Mouse (Mus musculus): ENCODE data around the gene Gm10840. TPM values are rescaled to one million over a fixed set of nuclear protein-coding genes. Genes with fewer than 3 reads are reported as not detected.

The Gm10840 gene
- total RNA-seq, 2 experiments from 2014 or later = not detected

GRCm38 (mm10) chr11:106167435-106167834, 6.8 kb downstream of the Gm10840 start:
- no peak for TF ChIP-seq CTCF (conservative IDR thresholded peaks at IDR 0.05)
- no peak for DNase-seq (ENCODE audit: low spot score in 2 of 2)
- no peak overlapping the region for H3K27ac ChIP-seq
- H3K4me3 ChIP-seq = no peak overlapping the region

DNA sequence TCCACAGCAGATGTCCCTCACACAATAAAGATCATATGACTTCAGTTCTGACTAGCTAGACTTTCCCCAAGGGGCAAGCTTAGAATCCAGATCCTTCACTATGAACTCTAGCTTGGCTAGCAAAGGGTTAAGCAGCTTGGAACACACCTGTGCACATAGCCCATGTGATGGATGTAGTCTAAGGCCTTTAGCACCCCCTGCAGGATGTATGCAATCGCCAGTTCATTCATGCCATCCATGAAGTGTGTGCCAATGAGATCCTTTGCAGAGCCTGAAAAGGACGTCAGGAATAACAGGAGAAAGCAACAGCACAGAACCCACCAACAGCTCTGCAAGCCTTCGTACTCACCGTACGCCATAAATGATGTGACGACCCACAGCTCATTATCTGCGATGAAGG, 10.2 kb downstream of the Gm10840 start:
- no peak overlapping the region for H3K27ac ChIP-seq
- DNase-seq (ENCODE audit: low spot score in 2 of 2) = no peak
- no peak overlapping the region for H3K4me3 ChIP-seq
- TF ChIP-seq CTCF (conservative IDR thresholded peaks at IDR 0.05) = peak; percentile 46

GRCm38 (mm10) chr11:106173228-106173627, 12.6 kb downstream of the Gm10840 start:
- H3K4me3 ChIP-seq = no peak overlapping the region
- no peak for DNase-seq (ENCODE audit: low spot score in 2 of 2)
- no peak for TF ChIP-seq CTCF (conservative IDR thresholded peaks at IDR 0.05)

GRCm38 (mm10) chr11:106174372-106174771, 13.7 kb downstream of the Gm10840 start:
- no peak for TF ChIP-seq CTCF (conservative IDR thresholded peaks at IDR 0.05)
- H3K27ac ChIP-seq = no peak overlapping the region
- no peak for DNase-seq (ENCODE audit: low spot score in 2 of 2)
- H3K4me3 ChIP-seq = no peak overlapping the region

More at GRCm38 (mm10) chr11:106173228-106173627, 12.6 kb downstream of the Gm10840 start:
- H3K27ac ChIP-seq = no peak overlapping the region

DNA sequence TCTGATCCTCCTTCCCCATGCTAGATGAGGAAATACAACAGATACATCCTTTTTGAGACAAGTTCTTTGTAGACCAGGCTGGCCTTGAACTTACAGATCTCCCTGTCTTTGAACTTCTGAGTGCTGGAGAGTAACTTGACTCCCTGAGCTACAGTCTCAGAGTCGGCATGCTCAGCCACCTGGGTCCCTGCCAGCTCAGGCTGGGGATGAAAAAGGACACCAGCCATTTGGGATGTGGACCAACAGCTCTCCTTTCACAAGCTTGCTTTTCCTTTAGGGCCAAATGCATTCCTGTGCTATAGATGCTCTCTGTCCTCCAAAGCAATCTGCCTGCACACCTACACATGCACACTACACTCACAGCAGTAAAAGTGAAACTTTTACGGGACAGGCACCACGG, 14.4 kb downstream of the Gm10840 start:
- H3K27ac ChIP-seq = no peak overlapping the region
- no peak for DNase-seq (ENCODE audit: low spot score in 2 of 2)
- TF ChIP-seq CTCF (conservative IDR thresholded peaks at IDR 0.05) = no peak
- H3K4me3 ChIP-seq = no peak overlapping the region

DNA sequence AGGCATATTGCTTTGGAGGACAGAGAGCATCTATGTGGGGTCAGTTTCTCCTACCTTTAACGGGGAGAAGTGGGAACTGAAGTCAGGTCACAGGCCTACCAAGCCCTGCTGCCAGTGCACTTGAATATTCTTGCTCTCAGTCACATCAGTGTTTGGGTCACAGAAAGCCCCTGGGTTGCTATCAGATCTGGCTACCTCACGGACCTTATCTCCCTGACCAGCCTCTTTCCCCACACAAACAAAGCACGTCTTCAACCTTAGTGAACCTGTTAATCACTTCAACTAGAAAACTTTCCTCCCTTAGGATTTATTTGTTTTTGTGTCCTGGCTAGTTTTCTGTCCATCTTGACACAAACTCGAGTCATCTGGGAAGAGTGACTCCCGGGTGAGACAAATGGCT, 15.7 kb downstream of the Gm10840 start:
- H3K4me3 ChIP-seq = no peak overlapping the region
- TF ChIP-seq CTCF (conservative IDR thresholded peaks at IDR 0.05) = no peak
- no peak overlapping the region for H3K27ac ChIP-seq
- DNase-seq (ENCODE audit: low spot score in 2 of 2) = no peak

DNA sequence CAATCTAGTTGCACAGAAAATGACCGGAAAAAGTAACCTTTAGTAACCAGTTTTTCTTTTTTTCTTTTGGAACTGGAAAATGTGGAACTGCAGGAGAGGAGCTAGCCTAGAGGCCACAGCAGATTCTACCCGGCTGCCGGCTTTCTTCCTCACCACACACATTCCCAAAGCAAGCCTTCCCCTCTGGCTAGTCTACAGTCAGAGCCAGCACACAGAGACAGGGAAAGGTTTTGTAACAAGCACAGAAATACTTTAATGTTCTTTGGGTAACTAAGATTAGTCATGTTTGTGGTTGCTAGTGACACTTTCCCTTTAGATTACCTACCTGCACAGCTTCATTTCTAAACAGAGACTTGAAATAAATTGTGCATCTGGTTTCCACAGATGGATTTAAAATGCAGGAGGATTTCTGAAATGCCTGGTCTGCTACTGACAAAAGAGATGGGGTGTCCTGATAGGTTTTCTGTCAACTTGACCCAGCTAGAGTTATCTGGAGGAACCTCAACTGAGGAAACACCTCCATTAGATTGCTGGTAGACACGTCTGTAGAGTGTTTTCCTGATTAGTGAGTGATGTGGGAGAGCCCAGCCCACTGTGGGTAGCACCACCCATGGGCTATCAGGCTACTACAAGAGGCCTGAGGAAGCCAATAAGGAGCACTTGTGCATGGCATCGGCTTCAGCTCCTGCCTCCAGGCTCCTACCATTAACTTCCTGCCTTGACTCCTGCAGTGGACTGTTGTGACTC, 17.6 kb downstream of the Gm10840 start:
- TF ChIP-seq CTCF (conservative IDR thresholded peaks at IDR 0.05) = no peak
- Histone ChIP-seq H3K4me3 (no peak overlapping the region), H3K27ac (peak overlapping the region; percentile 95)
- DNase-seq (ENCODE audit: low spot score in 2 of 2) = no peak

GRCm38 (mm10) chr11:106179711-106180448, 19.2 kb downstream of the Gm10840 start:
- H3K4me3 ChIP-seq = no peak overlapping the region
- peak overlapping the region; percentile 95 for H3K27ac ChIP-seq
- DNase-seq (ENCODE audit: low spot score in 2 of 2) = peak in 1 of 2 experiments; percentile 72
- TF ChIP-seq CTCF (conservative IDR thresholded peaks at IDR 0.05) = no peak

GRCm38 (mm10) chr11:106180449-106180801, 19.8 kb downstream of the Gm10840 start:
- no peak for TF ChIP-seq CTCF (conservative IDR thresholded peaks at IDR 0.05)
- Histone ChIP-seq H3K4me3 (no peak overlapping the region), H3K27ac (peak overlapping the region; percentile 95)
- no peak for DNase-seq (ENCODE audit: low spot score in 2 of 2)

DNA sequence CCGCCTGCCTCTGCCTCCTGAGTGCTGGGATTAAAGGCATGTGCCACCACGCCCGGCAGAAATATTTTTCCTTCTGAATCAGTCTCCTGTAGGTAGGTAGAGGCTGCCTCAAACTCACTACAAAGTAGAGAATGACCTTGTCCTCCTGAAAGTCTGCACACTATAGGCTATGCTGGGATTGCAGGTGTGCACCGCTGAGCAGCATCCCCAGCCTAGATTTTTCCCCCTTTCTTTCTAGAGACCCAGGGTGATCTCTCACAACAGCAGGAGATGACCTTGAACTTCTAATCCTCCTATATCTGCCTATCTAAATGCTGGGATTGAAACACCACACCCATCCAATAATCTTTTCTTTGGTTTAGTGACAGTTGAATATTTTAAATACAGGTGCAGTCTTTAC, 26.7 kb downstream of the Gm10840 start:
- no peak overlapping the region for H3K27ac ChIP-seq
- TF ChIP-seq CTCF (conservative IDR thresholded peaks at IDR 0.05) = no peak
- DNase-seq (ENCODE audit: low spot score in 2 of 2) = no peak
- H3K4me3 ChIP-seq = no peak overlapping the region

GRCm38 (mm10) chr11:106191716-106192115, 31.1 kb downstream of the Gm10840 start:
- Histone ChIP-seq H3K27ac (peak overlapping the region; percentile 10; the same call in 1 of the 2 replicates), H3K4me3 (no peak overlapping the region)
- no peak for DNase-seq (ENCODE audit: low spot score in 2 of 2)
- no peak for TF ChIP-seq CTCF (conservative IDR thresholded peaks at IDR 0.05)

- Histone ChIP-seq H3K27ac (peak overlapping the region; percentile 96; the same call in 1 of the 2 replicates), H3K4me3 (peak overlapping the region; percentile 68)
- no peak for TF ChIP-seq CTCF (conservative IDR thresholded peaks at IDR 0.05)
- no peak for DNase-seq (ENCODE audit: low spot score in 2 of 2)
Measured at GRCm38 (mm10) chr11:106192241-106192640, 31.6 kb downstream of the Gm10840 start.

DNA sequence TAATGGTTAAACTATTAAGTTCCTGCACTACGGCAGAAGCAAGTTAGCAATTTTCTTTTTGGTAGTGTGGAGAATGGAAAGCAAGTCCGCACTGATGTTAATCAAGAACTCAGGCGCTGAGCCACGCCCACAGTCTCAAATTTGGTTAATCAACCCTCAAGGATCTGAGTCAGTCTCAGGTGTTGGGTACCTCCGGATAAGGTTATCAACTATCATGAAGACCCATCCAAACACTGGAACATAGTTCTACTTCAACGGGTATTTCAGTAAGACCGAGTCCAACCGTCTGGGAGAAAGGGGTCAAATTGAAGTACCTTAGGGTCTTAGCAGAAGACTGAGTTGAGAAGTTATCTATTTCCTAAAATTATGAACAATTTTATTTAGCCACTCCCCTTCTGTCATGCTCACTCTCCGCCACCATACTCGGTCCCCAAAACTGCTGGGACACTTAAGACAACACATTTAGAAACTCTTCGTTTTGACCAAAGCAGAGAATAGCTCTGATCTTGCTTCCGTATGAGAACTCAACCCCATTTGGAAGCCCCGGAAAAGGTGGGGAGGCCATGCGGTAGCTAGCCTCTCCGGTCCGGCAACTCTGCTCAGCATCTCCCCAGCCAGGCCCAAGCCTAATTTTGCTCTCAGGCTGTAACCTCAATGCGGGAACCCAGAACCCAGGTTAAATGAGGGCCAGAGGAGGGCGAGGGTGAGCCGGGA, 32.2 kb downstream of the Gm10840 start:
- H3K27ac ChIP-seq = peak overlapping the region; percentile 96

More for the DNA sequence above, 32.2 kb downstream of the Gm10840 start:
- DNase-seq (ENCODE audit: low spot score in 2 of 2) = no peak
- TF ChIP-seq CTCF (conservative IDR thresholded peaks at IDR 0.05) = 0 out of 2 replicates have a peak, but pooled peaks have one; percentile 36
- H3K4me3 ChIP-seq = peak overlapping the region; percentile 68

All from layer of hippocampus, adult 2 months (tissue).